Mouse (Mus musculus) heart, embryonic 13.5 days (tissue): ENCODE results near the gene Iah1. TPM values are rescaled to one million over a fixed set of nuclear protein-coding genes. Genes with fewer than 3 reads are reported as not detected.

ENCODE experiments used
- ATAC-seq: fragments of 200-750 bp; cut with Nextera tagmentation; 2 replicates; pipeline ENCODE4 v1.8.0; 2017; ENCODE audit warnings: moderate TSS enrichment; ENCODE audit not compliant: insufficient number of reproducible peaks, low FRiP score, low TSS enrichment; ENCODE audit errors: extremely low read depth
- H3K27ac ChIP-seq: fragments of 300-500 bp; sonication (generic); replicated peaks from 2 replicates; pipeline ENCODE4 v1.5.1; 2015; ENCODE audit warnings: moderate library complexity, mild to moderate bottlenecking, inconsistent platforms
- H3K27me3 ChIP-seq: fragments of 300-500 bp; sonication (generic); replicated peaks from 2 replicates; pipeline ENCODE4 v1.6.1; 2015; ENCODE audit warnings: mild to moderate bottlenecking, inconsistent platforms
- H3K36me3 ChIP-seq: fragments of 300-500 bp; sonication (generic); 2 replicates; pipeline ENCODE4 v1.6.1; 2015; ENCODE audit warnings: mild to moderate bottlenecking, inconsistent platforms
- H3K4me1 ChIP-seq: fragments of 300-500 bp; sonication (generic); 2 replicates; pipeline ENCODE4 v1.6.1; 2015; ENCODE audit warnings: inconsistent platforms
- H3K4me2 ChIP-seq: fragments of 300-500 bp; sonication (generic); 2 replicates; pipeline ENCODE4 v1.6.1; 2015; ENCODE audit warnings: inconsistent platforms, mild to moderate bottlenecking, moderate library complexity
- H3K4me3 ChIP-seq: fragments of 300-500 bp; sonication (generic); 2 replicates; pipeline ENCODE4 v1.5.1; 2015; ENCODE audit warnings: moderate library complexity, mild to moderate bottlenecking, inconsistent platforms
- H3K9ac ChIP-seq: fragments of 300-500 bp; sonication (generic); 2 replicates; pipeline ENCODE4 v1.6.1; 2015; ENCODE audit warnings: inconsistent platforms, mild to moderate bottlenecking, moderate library complexity
- H3K9me3 ChIP-seq: fragments of 300-500 bp; sonication (generic); 2 replicates; pipeline ENCODE4 v1.6.1; 2016; ENCODE audit warnings: inconsistent platforms
- WGBS: fragments of 180-500 bp; shearing (Covaris S2); methylation state at CpG from one replicate; pipeline ENCODE4 v1.1.7; 2015; ENCODE audit warnings: mixed read lengths; 5-methylcytosine and 5-hydroxymethylcytosine counted together
- polyA plus RNA-seq: library from polyadenylated mRNA; unstranded; fragments of >200 nt; fragmentation: Nextera tagmentation; extraction: Ambion mirVana; gene quantifications from 2 replicates; pipeline ENCODE4 v1.2.1, GENCODE M21; 2015

Gene Iah1
- polyA plus RNA-seq: 37.3 and 46.6 TPM in 2 replicates

GRCm38 (mm10) chr12:21315923-21316868 lies at the start of gene Iah1:
Iah1 (plus strand) TSS chr12:21316389.
- Histone ChIP-seq H3K27me3 (no peaks in the 10 kb centered on the region), H3K36me3 (peaks cover 69% of the 10 kb centered on the region), H3K9me3 (no peaks in the 10 kb centered on the region), H3K4me3 (peak within 1 kb of the TSS; percentile 73), H3K27ac (peak within 1 kb of the TSS; percentile 65), H3K9ac (peak within 1 kb of the TSS; percentile 89), H3K4me2 (peak within 1 kb of the TSS; percentile 80), H3K4me1 (peaks cover 15% of the 10 kb centered on the region)
- 2% methylated on average over 59 of the region's 59 CpGs for WGBS
- ATAC-seq: peak; percentile 86

- Histone ChIP-seq H3K27me3 (no peaks in the 10 kb centered on the region), H3K36me3 (peaks cover 89% of the 10 kb centered on the region), H3K4me3 (no peak overlapping the region), H3K4me1 (peaks cover 7% of the 10 kb centered on the region), H3K9me3 (no peaks in the 10 kb centered on the region), H3K27ac (no peak overlapping the region), H3K9ac (no peak overlapping the region), H3K4me2 (no peak overlapping the region)
- no peak for ATAC-seq
- WGBS: 83% methylated on average over 2 of the region's 2 CpGs
Observed at GRCm38 (mm10) chr12:21266784-21267098, 49.4 kb upstream of the Iah1 start.

GRCm38 (mm10) chr12:21268083-21268616 lies 48.0 kb upstream of the Iah1 start:
- Histone ChIP-seq H3K9me3 (no peaks in the 10 kb centered on the region), H3K27me3 (no peaks in the 10 kb centered on the region), H3K4me3 (no peak overlapping the region), H3K9ac (no peak overlapping the region), H3K4me2 (no peak overlapping the region), H3K27ac (no peak overlapping the region), H3K4me1 (peaks cover 7% of the 10 kb centered on the region), H3K36me3 (peaks cover 88% of the 10 kb centered on the region)
- 80% methylated on average over 8 of the region's 8 CpGs for WGBS
- no peak for ATAC-seq

- 73% methylated on average over 7 of the region's 7 CpGs for WGBS
- Histone ChIP-seq H3K4me1 (no peaks in the 10 kb centered on the region), H3K9me3 (no peaks in the 10 kb centered on the region), H3K27me3 (no peaks in the 10 kb centered on the region), H3K27ac (no peak overlapping the region), H3K4me3 (no peak overlapping the region), H3K9ac (no peak overlapping the region), H3K36me3 (peaks cover 79% of the 10 kb centered on the region), H3K4me2 (no peak overlapping the region)
- ATAC-seq: no peak
Observed at GRCm38 (mm10) chr12:21274446-21274845, 41.7 kb upstream of the Iah1 start.

- Histone ChIP-seq H3K4me1 (no peaks in the 10 kb centered on the region), H3K4me2 (no peak overlapping the region), H3K9me3 (no peaks in the 10 kb centered on the region), H3K27ac (no peak overlapping the region), H3K9ac (no peak overlapping the region), H3K36me3 (peaks cover 52% of the 10 kb centered on the region), H3K4me3 (no peak overlapping the region), H3K27me3 (no peaks in the 10 kb centered on the region)
- ATAC-seq: no peak
- WGBS: 62% methylated on average over 1 of the region's 1 CpGs
Observed at GRCm38 (mm10) chr12:21277352-21277864, 38.8 kb upstream of the Iah1 start.

- Histone ChIP-seq H3K36me3 (peaks cover 6% of the 10 kb centered on the region), H3K27me3 (no peaks in the 10 kb centered on the region), H3K9me3 (no peaks in the 10 kb centered on the region), H3K9ac (peak within 1 kb of the TSS; percentile 98), H3K4me2 (peak within 1 kb of the TSS; percentile 90), H3K4me3 (peak within 1 kb of the TSS; percentile 95), H3K27ac (peak within 1 kb of the TSS; percentile 88), H3K4me1 (peaks cover 28% of the 10 kb centered on the region)
- 52% methylated on average over 11 of the region's 11 CpGs for WGBS
- ATAC-seq: no peak
Observed at GRCm38 (mm10) chr12:21284761-21285441, 31.3 kb upstream of the Iah1 start, which contains the start of gene Cpsf3. Cpsf3 (plus strand) TSS chr12:21285391.

- H3K4me2 ChIP-seq: peak overlapping the region; percentile 90
- H3K4me3 ChIP-seq: peak overlapping the region; percentile 95
- peaks cover 14% of the 10 kb centered on the region for H3K36me3 ChIP-seq
- H3K27ac ChIP-seq: peak overlapping the region; percentile 88
- no peaks in the 10 kb centered on the region for H3K27me3 ChIP-seq
- H3K9ac ChIP-seq: peak overlapping the region; percentile 98
- peak; percentile 4 for ATAC-seq
- WGBS: under 1% methylated on average over 39 of the region's 47 CpGs
- H3K4me1 ChIP-seq: peaks cover 28% of the 10 kb centered on the region
- H3K9me3 ChIP-seq: no peaks in the 10 kb centered on the region
Observed at GRCm38 (mm10) chr12:21285508-21286242, 30.5 kb upstream of the Iah1 start.

GRCm38 (mm10) chr12:21286243-21286622 lies 30.0 kb upstream of the Iah1 start, which contains the start of gene Itgb1bp1:
Itgb1bp1 (minus strand) TSS chr12:21286284.
- H3K9me3 ChIP-seq: no peaks in the 10 kb centered on the region
- H3K27ac ChIP-seq: peak within 1 kb of the TSS; percentile 88
- peak within 1 kb of the TSS; percentile 98 for H3K9ac ChIP-seq
- H3K4me2 ChIP-seq: peak within 1 kb of the TSS; percentile 90
- 0% methylated on average over 28 of the region's 28 CpGs for WGBS
- peaks cover 28% of the 10 kb centered on the region for H3K4me1 ChIP-seq
- H3K27me3 ChIP-seq: no peaks in the 10 kb centered on the region
- H3K36me3 ChIP-seq: peaks cover 19% of the 10 kb centered on the region
- H3K4me3 ChIP-seq: peak within 1 kb of the TSS; percentile 95
- ATAC-seq: peak; percentile 91; the same call in 1 of the 2 replicates

- Histone ChIP-seq H3K4me2 (peak overlapping the region; percentile 90), H3K4me3 (peak overlapping the region; percentile 95), H3K9me3 (no peaks in the 10 kb centered on the region), H3K36me3 (peaks cover 24% of the 10 kb centered on the region), H3K27ac (peak overlapping the region; percentile 88), H3K4me1 (peaks cover 28% of the 10 kb centered on the region), H3K9ac (peak overlapping the region; percentile 98), H3K27me3 (no peaks in the 10 kb centered on the region)
- WGBS: 32% methylated on average over 18 of the region's 18 CpGs
- no peak for ATAC-seq
Observed at GRCm38 (mm10) chr12:21286712-21287650, 29.2 kb upstream of the Iah1 start.
